Mouse (Mus musculus) MEL (cell line): ENCODE results near the gene Llph. TPM values are rescaled to one million over a fixed set of nuclear protein-coding genes. Genes with fewer than 3 reads are reported as not detected.

Experiments used
- DNase-seq: peaks from one replicate; pipeline ENCODE4 v3.0.0; 2011; ENCODE audit warnings: low read depth, low spot score
- H3K27ac ChIP-seq: 2 replicates; pipeline ENCODE4 v1.5.1; 2012; ENCODE audit warnings: low read depth, mild to moderate bottlenecking, control low read depth, low read length, moderate library complexity; ENCODE audit not compliant: control insufficient read depth
- H3K27me3 ChIP-seq, 2 experiments: fragments of 150-350 bp in 1 of 2; sonication (generic) in 1 of 2; 2 replicates each; pipeline ENCODE4 v1.6.1; 2012; ENCODE audit warnings: low read length in 2 of 2, mild to moderate bottlenecking in 2 of 2, improper control_type of control experiment in 1 of 2, moderate library complexity in 1 of 2; ENCODE audit not compliant: insufficient read depth in 2 of 2, control insufficient read depth in 1 of 2
- H3K36me3 ChIP-seq, 2 experiments: 2 replicates each; pipeline ENCODE4 v1.6.1; 2012 to 2014; ENCODE audit warnings: low read length in 2 of 2, improper control_type of control experiment in 1 of 2, inconsistent platforms in 1 of 2, mild to moderate bottlenecking in 1 of 2; ENCODE audit not compliant: insufficient read depth in 2 of 2, control insufficient read depth in 1 of 2
- H3K4me1 ChIP-seq, 2 experiments: fragments of 150-350 bp in 1 of 2; sonication (generic) in 1 of 2; 2 replicates each; pipeline ENCODE4 v1.6.1; 2012; ENCODE audit warnings: low read length in 2 of 2, improper control_type of control experiment in 1 of 2, mild to moderate bottlenecking in 1 of 2; ENCODE audit not compliant: insufficient read depth in 2 of 2, control insufficient read depth in 1 of 2
- H3K4me3 ChIP-seq, 2 experiments: fragments of 150-350 bp in 1 of 2; sonication (generic) in 1 of 2; 2 replicates each; pipeline ENCODE4 v1.5.1; 2012; ENCODE audit warnings: low read depth in 2 of 2, low read length in 2 of 2, mild to moderate bottlenecking in 2 of 2, moderate library complexity in 2 of 2, control low read depth in 1 of 2, improper control_type of control experiment in 1 of 2; ENCODE audit not compliant: control insufficient read depth in 1 of 2, insufficient read depth in 1 of 2
- H3K79me2 ChIP-seq: 2 replicates; pipeline ENCODE4 v1.6.1; 2012; ENCODE audit warnings: mild to moderate bottlenecking, low read length, moderate library complexity; ENCODE audit not compliant: control insufficient read depth, poor library complexity, insufficient read depth
- H3K9ac ChIP-seq: 2 replicates; pipeline ENCODE4 v1.6.1; 2012; ENCODE audit warnings: low read depth, mild to moderate bottlenecking, control low read depth, low read length, moderate library complexity; ENCODE audit not compliant: control insufficient read depth, poor library complexity, severe bottlenecking
- H3K9me3 ChIP-seq: fragments of 150-350 bp; sonication (generic); replicated peaks from 2 replicates; pipeline ENCODE4 v1.6.1; 2012; ENCODE audit warnings: mild to moderate bottlenecking, low read length, improper control_type of control experiment, moderate library complexity; ENCODE audit not compliant: insufficient read depth
- CHD2 ChIP-seq: IDR thresholded peaks from 2 replicates; pipeline ENCODE4 v1.6.1; 2011; ENCODE audit warnings: low read length, improper control_type of control experiment
- E2F4 ChIP-seq: IDR thresholded peaks from 2 replicates; pipeline ENCODE4 v1.6.1; 2011; ENCODE audit warnings: low read depth, low read length, improper control_type of control experiment, borderline replicate concordance
- ELF1 ChIP-seq: IDR thresholded peaks from 2 replicates; pipeline ENCODE4 v1.6.1; 2014; ENCODE audit warnings: low read depth, mild to moderate bottlenecking, inconsistent platforms, low read length, improper control_type of control experiment, moderate library complexity
- GATA1 ChIP-seq: IDR thresholded peaks from 2 replicates; pipeline ENCODE4 v1.6.1; 2011; ENCODE audit warnings: low read depth, low read length, improper control_type of control experiment
- JUND ChIP-seq: IDR thresholded peaks from 2 replicates; pipeline ENCODE4 v1.6.1; 2011; ENCODE audit warnings: low read depth, mild to moderate bottlenecking, improper control_type of control experiment, low read length
- KAT2A ChIP-seq: conservative IDR thresholded peaks from 2 replicates; pipeline ENCODE4 v1.6.1; 2012; ENCODE audit warnings: low read depth, low read length, improper control_type of control experiment, inconsistent platforms
- MAZ ChIP-seq: IDR thresholded peaks from 2 replicates; pipeline ENCODE4 v1.6.1; 2012; ENCODE audit warnings: low read depth, mild to moderate bottlenecking, inconsistent platforms, low read length, improper control_type of control experiment
- MEF2A ChIP-seq: IDR thresholded peaks from 2 replicates; pipeline ENCODE4 v1.6.1; 2014; ENCODE audit warnings: low read depth, mild to moderate bottlenecking, inconsistent platforms, low read length, improper control_type of control experiment; ENCODE audit not compliant: poor library complexity, insufficient replicate concordance, severe bottlenecking; ENCODE audit errors: extremely low read depth
- MXI1 ChIP-seq: IDR thresholded peaks from 2 replicates; pipeline ENCODE4 v1.6.1; 2011; ENCODE audit warnings: mild to moderate bottlenecking, low read depth, low read length, improper control_type of control experiment
- POLR2A ChIP-seq, 2 experiments: IDR thresholded peaks; 2 replicates each; pipeline ENCODE4 v1.6.1; 2011 to 2012; ENCODE audit warnings: low read length in 2 of 2, mild to moderate bottlenecking in 2 of 2, control low read depth in 1 of 2, improper control_type of control experiment in 1 of 2, low read depth in 1 of 2, moderate library complexity in 1 of 2; ENCODE audit not compliant: control insufficient read depth in 1 of 2, insufficient read depth in 1 of 2, poor library complexity in 1 of 2
- POLR2AphosphoS2 ChIP-seq: IDR thresholded peaks from 2 replicates; pipeline ENCODE4 v1.6.1; 2011; ENCODE audit warnings: low read length, improper control_type of control experiment
- RCOR1 ChIP-seq: IDR thresholded peaks from 2 replicates; pipeline ENCODE4 v1.6.1; 2012; ENCODE audit warnings: low read depth, mild to moderate bottlenecking, inconsistent platforms, low read length, improper control_type of control experiment
- SIN3A ChIP-seq: IDR thresholded peaks from 2 replicates; pipeline ENCODE4 v1.6.1; 2012; ENCODE audit warnings: low read length, improper control_type of control experiment, inconsistent platforms
- TBP ChIP-seq: IDR thresholded peaks from 2 replicates; pipeline ENCODE4 v1.8.0; 2011; ENCODE audit warnings: low read depth, low read length, improper control_type of control experiment
- TCF12 ChIP-seq: IDR thresholded peaks from 2 replicates; pipeline ENCODE4 v1.6.1; 2014; ENCODE audit warnings: low read depth, mild to moderate bottlenecking, inconsistent platforms, low read length, improper control_type of control experiment, moderate library complexity
- UBTF ChIP-seq: IDR thresholded peaks from 2 replicates; pipeline ENCODE4 v1.6.1; 2012; ENCODE audit warnings: low read depth, mild to moderate bottlenecking, inconsistent platforms, low read length, improper control_type of control experiment, moderate library complexity, borderline replicate concordance; ENCODE audit not compliant: insufficient read depth
- USF1 ChIP-seq: IDR thresholded peaks from 2 replicates; pipeline ENCODE4 v1.6.1; 2014; ENCODE audit warnings: low read depth, mild to moderate bottlenecking, inconsistent platforms, low read length, improper control_type of control experiment, moderate library complexity
- USF2 ChIP-seq, 2 experiments: IDR thresholded peaks; 2 replicates each; pipeline ENCODE4 v1.6.1; 2011 to 2012; ENCODE audit warnings: improper control_type of control experiment in 2 of 2, low read length in 2 of 2, borderline replicate concordance in 1 of 2, inconsistent platforms in 1 of 2, low read depth in 1 of 2, mild to moderate bottlenecking in 1 of 2; ENCODE audit not compliant: insufficient read depth in 1 of 2
- ZC3H11A ChIP-seq: IDR thresholded peaks from 2 replicates; pipeline ENCODE4 v1.6.1; 2012; ENCODE audit warnings: low read depth, mild to moderate bottlenecking, inconsistent platforms, low read length, improper control_type of control experiment
- ZNF384 ChIP-seq: IDR thresholded peaks from 2 replicates; pipeline ENCODE4 v1.6.1; 2012; ENCODE audit warnings: low read depth, mild to moderate bottlenecking, inconsistent platforms, low read length, improper control_type of control experiment
- polyA plus RNA-seq, 2 experiments: library from polyadenylated mRNA; stranded (reverse) in 1 of 2; unstranded in 1 of 2; fragments of >175 nt in 1 of 2; fragments of >200 nt in 1 of 2; gene quantifications; 2 replicates each; pipeline versions ENCODE4 v1.2.1 to v1.2.4; 2012; ENCODE audit warnings: low replicate concordance in 2 of 2, low read depth in 1 of 2; ENCODE audit not compliant: insufficient read length in 2 of 2, insufficient read depth in 1 of 2, missing spikeins in 1 of 2
- total RNA-seq: library from RNA; depleted of rRNA; stranded (reverse); fragments of 300-350 nt; gene quantifications from 2 replicates; pipeline ENCODE4 v1.2.3, GENCODE M21; 2012

The Llph gene
- total and polyA plus RNA-seq, 3 experiments = 97.5 to 243 TPM; not detected in 1

DNA sequence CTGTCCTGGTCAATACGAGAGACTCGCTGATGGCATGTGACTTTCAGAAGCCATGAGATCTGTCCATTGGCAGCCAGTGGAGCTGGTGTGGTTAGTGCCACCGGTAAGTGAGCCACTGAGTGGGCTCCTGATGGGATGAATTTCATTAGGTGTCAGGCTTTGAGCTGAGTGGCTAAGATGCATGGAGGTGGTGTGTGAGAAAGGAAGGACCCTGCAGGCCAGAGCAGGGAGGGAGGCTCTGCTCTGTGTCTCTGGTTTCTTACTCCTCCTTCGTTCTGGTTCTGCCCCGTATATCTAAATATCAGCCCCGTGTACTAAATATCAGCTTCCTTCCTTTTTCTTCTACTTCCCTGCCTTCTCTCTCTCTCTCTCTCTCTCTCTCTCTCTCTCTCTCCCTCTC is 44.4 kb downstream of the Llph start:
- peak overlapping the region; percentile 64 for H3K9ac ChIP-seq
- no peaks in the 10 kb centered on the region for H3K9me3 ChIP-seq
- peak; percentile 44 for DNase-seq
- H3K36me3 ChIP-seq = peaks cover 0 to 7% of the 10 kb centered on the region in 2 experiments; a peak in 2 of 4 replicates
- H3K4me3 ChIP-seq = peak overlapping the region; percentile 17 to 60
- peaks cover 0 to 5% of the 10 kb centered on the region in 2 experiments; a peak in 3 of 4 replicates for H3K27me3 ChIP-seq
- no peak for TF ChIP-seq MXI1
- TF ChIP-seq JUND = peak; percentile 84
- H3K79me2 ChIP-seq = no peaks in the 10 kb centered on the region
- H3K4me1 ChIP-seq = peaks cover 0 to 5% of the 10 kb centered on the region in 2 experiments; a peak in 2 of 4 replicates
- H3K27ac ChIP-seq = no peak overlapping the region

DNA sequence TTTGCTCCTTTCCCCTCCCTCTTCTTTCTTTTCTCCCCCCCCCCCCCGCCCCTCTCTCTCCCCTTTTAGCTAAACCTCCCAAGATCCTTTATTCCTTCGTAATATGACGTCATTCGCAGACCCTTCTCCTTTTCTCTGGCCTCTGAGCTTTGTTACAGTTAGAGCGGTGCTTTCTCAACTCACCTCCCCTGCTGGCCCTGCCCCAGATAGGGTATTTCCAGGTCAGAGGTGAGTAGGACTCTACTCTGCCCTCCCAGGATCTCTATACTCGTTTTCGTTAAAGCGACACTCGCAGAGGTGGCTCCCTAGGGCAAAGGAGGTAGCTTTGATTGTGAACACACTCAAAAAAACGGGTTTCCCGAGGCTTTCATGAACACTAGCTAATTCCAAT is 45.0 kb downstream of the Llph start:
- no peak for DNase-seq
- Histone ChIP-seq H3K79me2 (no peaks in the 10 kb centered on the region), H3K4me1 (peaks cover 0 to 5% of the 10 kb centered on the region in 2 experiments; a peak in 2 of 4 replicates), H3K4me3 (no peak overlapping the region), H3K9me3 (no peaks in the 10 kb centered on the region), H3K9ac (no peak overlapping the region), H3K36me3 (peaks cover 0 to 7% of the 10 kb centered on the region in 2 experiments; a peak in 2 of 4 replicates), H3K27me3 (peaks cover 0 to 5% of the 10 kb centered on the region in 2 experiments; a peak in 3 of 4 replicates), H3K27ac (no peak overlapping the region)
- TF ChIP-seq TBP = no peak
- TF ChIP-seq UBTF = no peak
- no peak for TF ChIP-seq ZC3H11A
- TF ChIP-seq POLR2A (IDR thresholded peaks at IDR 0.05; ENCODE audit: control insufficient read depth in 1 of 2, insufficient read depth in 1 of 2, low read depth in 1 of 2, low read length in 2 of 2, poor library complexity in 1 of 2) = no peak
- no peak for TF ChIP-seq POLR2AphosphoS2
- TF ChIP-seq MEF2A = no peak
- no peak for TF ChIP-seq E2F4
- no peak for TF ChIP-seq USF2 (IDR thresholded peaks at IDR 0.05; ENCODE audit: borderline replicate concordance in 1 of 2, insufficient read depth in 1 of 2, low read depth in 1 of 2, low read length in 2 of 2)
- no peak for TF ChIP-seq RCOR1
- no peak for TF ChIP-seq SIN3A
- TF ChIP-seq TCF12 = no peak
- TF ChIP-seq CHD2 = no peak
- no peak for TF ChIP-seq MAZ
- no peak for TF ChIP-seq USF1
- TF ChIP-seq GATA1 = no peak
- no peak for TF ChIP-seq ELF1
- TF ChIP-seq ZNF384 = no peak
- TF ChIP-seq KAT2A = no peak
